ENCODE assay signal across 8 mouse cellular contexts in genomic region chr3:138526916-138527666, GRCm38 (mm10). TPM values are rescaled to one million over a fixed set of nuclear protein-coding genes. Genes with fewer than 3 reads are reported as not detected.
DNase-seq lines count a peak whose midpoint lies in the region; ATAC-seq and TF ChIP-seq lines count a peak whose summit lies in the region.

No protein-coding gene starts in this region.

- no peak for TF ChIP-seq CTCF in E14TG2a.4 (conservative IDR thresholded peaks at IDR 0.05; ENCODE audit: low read length)
- TF ChIP-seq CTCF in heart, postnatal 0 days (IDR thresholded peaks at IDR 0.05; ENCODE audit: low read depth), result no peak; the same call in 1 of the 2 replicates
- TF ChIP-seq CTCF in testis, adult 2 months (IDR thresholded peaks at IDR 0.05; ENCODE audit: control insufficient read depth, insufficient read depth, insufficient replicate concordance, low read depth, low read length), result no peak

- H3K4me1 ChIP-seq in E14TG2a.4 (replicated peaks; ENCODE audit: low read depth, low read length), result peaks cover 47% of the 10 kb centered on the region
- peaks cover 29% of the 10 kb centered on the region for H3K4me1 ChIP-seq in forebrain, embryonic 12.5 days
- H3K4me1 ChIP-seq in heart, postnatal 0 days (ENCODE audit: control insufficient read depth, insufficient read depth), result peaks cover 23% of the 10 kb centered on the region
- peaks cover 37% of the 10 kb centered on the region for H3K4me1 ChIP-seq in liver, embryonic 16.5 days (ENCODE audit: control insufficient read depth, low read depth, low read length)
- H3K4me1 ChIP-seq in neural tube, embryonic 13.5 days (replicated peaks), result peaks cover 46% of the 10 kb centered on the region
- H3K4me1 ChIP-seq in testis, adult 2 months (ENCODE audit: control insufficient read depth, insufficient read depth, low read length), result peaks cover 5% of the 10 kb centered on the region

- peak; percentile 97 for DNase-seq in c-Kit-positive CD71-positive TER-119-positive erythroid progenitor cells, embryonic 14.5 days (ENCODE audit: low spot score)
- peak; percentile 99 for DNase-seq in heart, postnatal 0 days (ENCODE audit: low spot score)
- DNase-seq in kidney, postnatal 4 days, result peak; percentile 96 to 99

- H3K36me3 ChIP-seq in E14TG2a.4 (ENCODE audit: insufficient read depth, low read length), result peaks cover 10% of the 10 kb centered on the region; the same call in 1 of the 2 replicates
- no peaks in the 10 kb centered on the region for H3K36me3 ChIP-seq in forebrain, embryonic 12.5 days (replicated peaks)
- no peaks in the 10 kb centered on the region for H3K36me3 ChIP-seq in heart, postnatal 0 days (replicated peaks; ENCODE audit: control insufficient read depth, insufficient read depth, low read length)
- H3K36me3 ChIP-seq in liver, embryonic 16.5 days (ENCODE audit: control insufficient read depth, insufficient read depth), result no peaks in the 10 kb centered on the region
- no peaks in the 10 kb centered on the region for H3K36me3 ChIP-seq in neural tube, embryonic 13.5 days
- no peaks in the 10 kb centered on the region for H3K36me3 ChIP-seq in testis, adult 2 months (ENCODE audit: control insufficient read depth, insufficient read depth, low read length)

- peak overlapping the region; percentile 100 for H3K9ac ChIP-seq in forebrain, embryonic 12.5 days
- peak overlapping the region; percentile 98 for H3K9ac ChIP-seq in heart, postnatal 0 days (replicated peaks; ENCODE audit: low read depth, low read length)
- H3K9ac ChIP-seq in liver, embryonic 16.5 days (ENCODE audit: low read depth, low read length), result peak overlapping the region; percentile 97
- peak overlapping the region; percentile 97 for H3K9ac ChIP-seq in neural tube, embryonic 13.5 days

- peak overlapping the region; percentile 97 for H3K27ac ChIP-seq in forebrain, embryonic 12.5 days
- H3K27ac ChIP-seq in heart, postnatal 0 days (ENCODE audit: low read depth), result peak overlapping the region; percentile 96
- peak overlapping the region; percentile 92 for H3K27ac ChIP-seq in liver, embryonic 16.5 days (ENCODE audit: low read length)
- H3K27ac ChIP-seq in neural tube, embryonic 13.5 days (replicated peaks), result peak overlapping the region; percentile 98
- peak overlapping the region; percentile 100 for H3K27ac ChIP-seq in testis, adult 2 months (ENCODE audit: control insufficient read depth, insufficient read depth, low read depth, low read length)

- WGBS in forebrain, embryonic 12.5 days, result under 1% methylated on average over 64 of the region's 85 CpGs
- under 1% methylated on average over 63 of the region's 85 CpGs for WGBS in heart, postnatal 0 days
- under 1% methylated on average over 70 of the region's 85 CpGs for WGBS in liver, embryonic 16.5 days (ENCODE audit: insufficient replicate concordance)
- 1% methylated on average over 78 of the region's 85 CpGs for WGBS in neural tube, embryonic 13.5 days

- peak overlapping the region; percentile 86 for H3K4me2 ChIP-seq in forebrain, embryonic 12.5 days
- peak overlapping the region; percentile 99 for H3K4me2 ChIP-seq in heart, postnatal 0 days (ENCODE audit: low read depth, low read length)
- H3K4me2 ChIP-seq in liver, embryonic 16.5 days (ENCODE audit: low read depth, low read length), result peak overlapping the region; percentile 91
- peak overlapping the region; percentile 87 for H3K4me2 ChIP-seq in neural tube, embryonic 13.5 days

- 0 out of 2 replicates have a peak, but pooled peaks have one; percentile 39 for TF ChIP-seq EP300 in heart, postnatal 0 days (IDR thresholded peaks at IDR 0.05; ENCODE audit: low read depth)

- peak; percentile 77 for TF ChIP-seq POLR2A in testis, adult 2 months (IDR thresholded peaks at IDR 0.05; ENCODE audit: control insufficient read depth, low read depth, low read length)

- no peaks in the 10 kb centered on the region for H3K9me3 ChIP-seq in E14TG2a.4 (ENCODE audit: low read length)
- H3K9me3 ChIP-seq in forebrain, embryonic 12.5 days, result no peaks in the 10 kb centered on the region
- no peaks in the 10 kb centered on the region for H3K9me3 ChIP-seq in heart, postnatal 0 days (replicated peaks; ENCODE audit: control insufficient read depth, low read length)
- no peaks in the 10 kb centered on the region for H3K9me3 ChIP-seq in liver, embryonic 16.5 days (replicated peaks; ENCODE audit: control insufficient read depth, low read length)
- no peaks in the 10 kb centered on the region for H3K9me3 ChIP-seq in neural tube, embryonic 13.5 days

- H3K27me3 ChIP-seq in E14TG2a.4 (ENCODE audit: insufficient read depth, low read length), result peaks cover 18% of the 10 kb centered on the region
- 0 out of 2 replicates have a peak, but pooled peaks cover 9% of the 10 kb centered on the region for H3K27me3 ChIP-seq in forebrain, embryonic 12.5 days
- H3K27me3 ChIP-seq in heart, postnatal 0 days (ENCODE audit: control insufficient read depth, insufficient read depth, low read length), result no peaks in the 10 kb centered on the region
- H3K27me3 ChIP-seq in liver, embryonic 16.5 days (ENCODE audit: control insufficient read depth, insufficient read depth, low read depth, low read length), result no peaks in the 10 kb centered on the region
- H3K27me3 ChIP-seq in neural tube, embryonic 13.5 days, result no peaks in the 10 kb centered on the region
- no peaks in the 10 kb centered on the region for H3K27me3 ChIP-seq in testis, adult 2 months (ENCODE audit: control insufficient read depth, insufficient read depth, low read length)

- ATAC-seq in forebrain, embryonic 12.5 days (ENCODE audit: low FRiP score), result peak; percentile 94
- peak; percentile 94 for ATAC-seq in heart, postnatal 0 days (ENCODE audit: insufficient read depth, low read depth)
- peak; percentile 88 for ATAC-seq in liver, embryonic 16.5 days (ENCODE audit: low read depth)
- ATAC-seq in neural tube, embryonic 13.5 days (ENCODE audit: low read depth), result peak; percentile 95

- H3K4me3 ChIP-seq in E14TG2a.4 (replicated peaks; ENCODE audit: low read length), result peak overlapping the region; percentile 89
- H3K4me3 ChIP-seq in forebrain, embryonic 12.5 days (replicated peaks), result peak overlapping the region; percentile 99
- H3K4me3 ChIP-seq in heart, postnatal 0 days (ENCODE audit: low read depth, low read length), result peak overlapping the region; percentile 100
- peak overlapping the region; percentile 100 for H3K4me3 ChIP-seq in liver, embryonic 16.5 days (ENCODE audit: low read depth, low read length)
- H3K4me3 ChIP-seq in neural tube, embryonic 13.5 days, result peak overlapping the region; percentile 98
- H3K4me3 ChIP-seq in testis, adult 2 months (ENCODE audit: control insufficient read depth, low read depth, low read length), result peak overlapping the region; percentile 99

RNA-seq across cellular contexts. Expression of gene Eif4e, which starts 1.1 kb away (rescaled TPM):
- 353 and 402 TPM in 2 replicates for polyA plus RNA-seq in forebrain, embryonic 12.5 days (2016; fragmentation: Nextera tagmentation; extraction: Ambion mirVana)
- 36.4 and 42.1 TPM in 2 replicates for total RNA-seq in heart, postnatal 0 days (2014; rRNA removed; ENCODE audit: low replicate concordance)
- 172 and 175 TPM in 2 replicates for polyA plus RNA-seq in heart, postnatal 0 days (2015; fragmentation: Nextera tagmentation; extraction: Ambion mirVana)
- 133 and 145 TPM in 2 replicates for polyA plus RNA-seq in liver, embryonic 16.5 days (2015; fragmentation: Nextera tagmentation; extraction: Ambion mirVana)
- 300 and 384 TPM in 2 replicates for polyA plus RNA-seq in neural tube, embryonic 13.5 days (2015; fragmentation: Nextera tagmentation; extraction: Ambion mirVana)
- polyA plus RNA-seq in testis, adult 2 months (2012; rRNA removed), result 181 and 193 TPM in 2 replicates

RNA-seq across cellular contexts. Expression of gene Metap1, which starts 37.8 kb away (rescaled TPM):
- polyA plus RNA-seq in forebrain, embryonic 12.5 days (2016; fragmentation: Nextera tagmentation; extraction: Ambion mirVana), result 43.8 and 47.0 TPM in 2 replicates
- 26.0 and 66.0 TPM in 2 replicates for total RNA-seq in heart, postnatal 0 days (2014; rRNA removed; ENCODE audit: low replicate concordance)
- 31.4 and 33.3 TPM in 2 replicates for polyA plus RNA-seq in heart, postnatal 0 days (2015; fragmentation: Nextera tagmentation; extraction: Ambion mirVana)
- polyA plus RNA-seq in liver, embryonic 16.5 days (2015; fragmentation: Nextera tagmentation; extraction: Ambion mirVana), result 19.0 and 21.2 TPM in 2 replicates
- 46.1 and 53.1 TPM in 2 replicates for polyA plus RNA-seq in neural tube, embryonic 13.5 days (2015; fragmentation: Nextera tagmentation; extraction: Ambion mirVana)
- 22.7 and 25.7 TPM in 2 replicates for polyA plus RNA-seq in testis, adult 2 months (2012; rRNA removed)

Comparison
In these comparisons a context has a peak if more than half of its experiments do, and no peak if none do; other contexts are left out.
1. Peak in every context shown above with its lines: DNase-seq, ATAC-seq, H3K4me3 ChIP-seq and H3K27ac ChIP-seq.